Mouse (Mus musculus) testis, postnatal 10 days (tissue): ENCODE measurements around the gene Tvp23b.

Experiments
- DNase-seq: peaks from one replicate; pipeline ENCODE4 v3.0.0; 2021; ENCODE audit warnings: low spot score

The Tvp23b gene

GRCm38 (mm10) chr11:62879220-62880048 is at the start of gene Tvp23b:
Gene Tvp23b (plus strand): TSS chr11:62879455.
- peak; percentile 100 for DNase-seq

DNA sequence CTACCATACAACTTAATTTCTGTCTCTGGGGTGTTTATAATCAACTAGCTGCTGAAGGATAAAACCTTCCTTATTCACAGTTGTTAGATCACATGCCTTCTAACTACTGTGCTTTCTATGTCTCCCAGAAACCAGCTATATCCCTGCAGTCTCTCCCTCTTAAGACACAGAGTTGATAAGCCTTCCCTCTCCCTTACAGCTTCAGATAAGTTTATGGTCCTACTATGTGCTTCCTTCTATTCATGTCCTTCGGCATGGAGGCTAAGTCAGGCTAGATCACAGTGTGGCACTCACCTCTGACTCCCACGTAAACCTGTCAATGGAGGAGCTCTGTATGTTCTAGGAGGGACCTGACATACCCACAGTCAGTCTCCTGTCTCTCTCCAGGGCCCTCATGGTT is 48.9 kb upstream of the Tvp23b start:
- no peak for DNase-seq

DNA sequence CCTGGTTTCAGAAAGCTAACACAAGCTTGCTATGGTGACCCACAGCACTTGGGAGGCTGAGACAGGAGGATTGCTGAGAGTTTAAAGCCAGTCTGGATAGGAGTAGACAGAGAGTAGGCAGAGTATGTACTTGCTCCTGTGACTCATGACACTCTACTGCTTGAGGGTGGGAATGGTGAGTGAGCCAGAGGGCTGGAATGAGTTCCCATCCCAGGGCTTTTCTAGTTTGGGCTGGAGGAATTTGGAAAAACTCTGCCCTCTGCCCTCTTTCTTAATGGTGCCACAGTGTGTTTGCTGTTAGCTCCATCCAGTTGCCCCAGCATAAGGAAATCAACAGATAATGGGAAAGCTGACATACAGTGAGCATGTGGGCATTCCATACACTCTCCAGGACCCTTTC is 47.3 kb upstream of the Tvp23b start:
- no peak for DNase-seq

DNA sequence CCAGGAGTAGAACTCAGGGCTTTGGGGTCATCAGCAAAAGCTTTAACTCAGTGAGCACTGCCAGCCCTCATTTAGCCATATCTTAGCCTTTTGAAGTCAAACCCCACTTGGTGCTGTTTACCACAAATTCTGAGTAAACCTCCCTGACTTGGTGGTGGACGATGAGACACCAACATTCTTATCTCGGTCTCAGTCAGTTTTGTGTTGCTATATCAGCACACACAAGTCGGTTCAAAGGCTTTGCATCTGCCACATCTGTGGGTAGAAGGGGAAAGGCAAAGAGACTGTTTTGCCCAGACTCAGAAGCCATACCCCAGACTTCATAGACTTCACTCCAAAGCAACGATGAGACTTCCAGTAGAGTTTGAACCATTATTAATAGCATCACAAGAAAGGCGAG is 34.7 kb upstream of the Tvp23b start:
- no peak for DNase-seq

GRCm38 (mm10) chr11:62845730-62846129 is 33.5 kb upstream of the Tvp23b start:
- no peak for DNase-seq

DNA sequence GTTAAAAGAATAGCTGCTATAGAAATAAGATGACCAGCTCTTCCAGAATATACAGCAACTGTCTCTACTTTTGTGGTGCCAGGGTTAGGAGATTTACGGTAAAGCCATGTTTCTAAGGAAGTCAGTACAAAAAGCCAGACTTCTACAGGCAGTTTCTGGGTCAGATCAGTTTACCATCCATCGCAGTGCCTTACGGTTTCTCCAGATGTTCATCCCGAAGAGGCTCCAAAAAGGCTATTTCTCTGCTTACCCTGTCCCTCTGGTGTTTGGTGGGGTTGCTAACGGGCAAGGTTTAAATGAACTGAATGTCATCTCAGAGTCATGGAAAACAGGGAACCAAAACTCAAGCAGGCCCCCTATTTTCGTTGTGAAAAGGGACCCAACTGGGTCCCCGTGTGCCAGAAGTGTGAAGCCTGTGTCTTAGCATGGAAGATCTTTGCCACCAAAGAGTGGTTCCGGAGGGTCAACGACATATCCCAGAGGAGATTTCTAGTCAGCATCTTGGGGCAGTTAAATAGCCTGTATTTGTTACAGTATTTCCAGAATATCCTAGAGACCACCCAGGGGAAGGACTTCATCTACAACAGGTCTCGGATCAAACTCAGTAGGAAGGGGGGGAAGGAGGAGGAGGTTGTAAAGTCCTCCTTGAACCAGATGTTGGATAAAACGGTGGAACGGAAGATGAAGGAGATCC is 32.1 kb upstream of the Tvp23b start, which contains the start of gene Fbxw10:
TSS of gene Fbxw10 (plus strand) at position 109 of the 694 bp plus-strand sequence.
- no peak for DNase-seq

DNA sequence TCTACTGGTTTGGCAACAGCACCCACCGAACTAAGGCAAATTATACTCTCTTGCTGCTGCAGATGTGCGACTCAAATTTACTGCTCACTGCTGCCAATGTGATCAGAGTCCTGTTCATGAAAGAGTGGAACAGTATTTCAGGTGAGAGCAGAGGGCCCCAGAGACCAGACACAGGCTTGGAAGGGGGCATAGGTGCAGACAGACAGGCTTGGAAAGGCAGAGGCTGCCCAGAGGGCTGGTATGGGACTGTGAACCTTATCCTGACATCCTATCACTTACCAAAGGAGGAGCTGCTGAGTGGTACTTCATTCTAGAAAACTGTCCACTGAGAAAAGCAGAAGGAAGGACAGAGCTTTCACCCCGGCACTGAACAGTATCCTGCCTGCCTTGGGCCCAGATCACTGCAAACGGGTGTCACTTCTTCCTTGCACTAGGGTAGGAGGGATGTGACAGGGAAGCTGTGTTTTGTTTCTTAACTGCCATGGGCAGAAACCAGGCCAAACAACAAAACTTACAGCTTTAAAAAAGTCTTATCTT is 31.5 kb upstream of the Tvp23b start:
- DNase-seq, result no peak

DNA sequence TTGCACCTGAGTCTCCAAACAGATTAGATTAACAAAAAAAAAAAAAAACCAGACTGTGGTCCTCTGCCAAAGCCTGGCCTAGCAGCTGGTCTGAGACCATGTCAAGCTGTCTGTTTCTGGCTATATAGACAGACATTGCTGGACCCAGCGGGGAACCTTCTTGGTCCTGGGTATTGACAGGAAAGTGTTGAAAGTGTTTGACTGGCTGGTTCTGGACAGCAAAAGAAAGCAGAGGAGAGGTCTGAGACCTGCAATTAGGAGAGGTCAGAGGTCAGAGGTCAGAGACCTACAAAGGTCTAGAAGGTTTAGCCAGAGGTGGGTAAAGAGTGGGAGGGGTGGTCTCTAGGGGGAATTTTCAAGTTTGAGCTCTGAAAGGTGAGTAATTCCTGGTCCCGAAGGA is 31.0 kb upstream of the Tvp23b start:
- DNase-seq, result no peak

DNA sequence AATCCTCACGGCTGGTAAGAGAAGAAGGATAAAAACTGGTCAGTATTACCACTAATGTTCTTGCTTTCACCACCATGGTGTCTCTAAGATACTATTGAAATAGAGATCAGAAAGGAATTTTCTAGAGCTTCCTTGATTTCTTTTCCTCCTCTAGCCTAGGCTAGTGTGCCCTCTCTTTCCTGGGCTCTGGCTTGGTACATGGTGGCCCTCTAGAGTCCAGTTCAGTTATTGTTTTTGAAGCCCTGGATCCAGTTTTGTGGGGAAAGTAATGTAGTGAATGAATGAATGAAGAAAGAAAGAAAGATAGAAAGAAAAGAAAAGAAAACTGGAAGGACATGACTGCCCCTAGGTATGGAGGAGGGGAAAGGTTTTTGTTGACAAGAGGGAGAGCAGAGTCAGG is 28.1 kb upstream of the Tvp23b start:
- no peak for DNase-seq

GRCm38 (mm10) chr11:62853334-62853733 is 25.9 kb upstream of the Tvp23b start:
- no peak for DNase-seq

GRCm38 (mm10) chr11:62865562-62865961 is 13.7 kb upstream of the Tvp23b start:
- no peak for DNase-seq

DNA sequence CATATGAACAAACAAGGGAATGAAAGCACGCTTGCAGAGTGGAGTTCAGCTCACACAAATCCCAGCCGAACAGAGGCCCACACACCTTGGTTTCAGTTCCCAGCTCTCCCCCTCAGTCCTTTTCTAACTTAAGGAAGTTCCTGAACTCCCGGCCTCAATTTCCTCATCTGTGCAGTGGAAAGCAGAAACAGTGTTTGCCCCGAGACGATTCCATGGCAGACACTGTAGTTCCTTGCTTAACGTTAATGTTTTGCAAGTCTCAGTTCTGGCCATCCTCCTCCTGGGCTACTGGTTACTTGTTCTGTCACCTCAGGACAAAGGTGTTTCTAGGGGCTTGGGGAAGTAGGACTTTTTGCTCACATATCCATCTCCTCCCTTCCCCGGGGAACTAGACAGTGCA is 12.6 kb upstream of the Tvp23b start:
- no peak for DNase-seq

DNA sequence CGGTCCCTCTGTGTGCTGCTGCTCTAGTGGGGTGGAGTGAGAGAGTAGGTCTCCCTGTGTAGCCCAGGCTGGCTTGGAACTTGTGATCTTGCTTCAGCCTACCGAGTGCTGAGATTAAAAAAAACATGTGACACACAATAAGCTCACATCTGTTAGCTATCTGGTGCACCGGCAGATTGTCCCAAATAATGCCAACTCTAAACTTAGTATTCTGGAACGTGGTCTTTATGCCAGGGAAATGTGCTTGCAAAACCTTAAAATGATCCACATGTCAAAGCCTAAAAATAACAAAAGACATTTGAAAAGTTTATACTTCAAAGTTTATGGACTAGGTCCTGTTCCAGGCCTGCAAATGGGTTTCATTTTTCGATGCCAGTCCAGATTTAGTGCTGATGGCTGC is 10.1 kb upstream of the Tvp23b start:
- DNase-seq, result no peak

DNA sequence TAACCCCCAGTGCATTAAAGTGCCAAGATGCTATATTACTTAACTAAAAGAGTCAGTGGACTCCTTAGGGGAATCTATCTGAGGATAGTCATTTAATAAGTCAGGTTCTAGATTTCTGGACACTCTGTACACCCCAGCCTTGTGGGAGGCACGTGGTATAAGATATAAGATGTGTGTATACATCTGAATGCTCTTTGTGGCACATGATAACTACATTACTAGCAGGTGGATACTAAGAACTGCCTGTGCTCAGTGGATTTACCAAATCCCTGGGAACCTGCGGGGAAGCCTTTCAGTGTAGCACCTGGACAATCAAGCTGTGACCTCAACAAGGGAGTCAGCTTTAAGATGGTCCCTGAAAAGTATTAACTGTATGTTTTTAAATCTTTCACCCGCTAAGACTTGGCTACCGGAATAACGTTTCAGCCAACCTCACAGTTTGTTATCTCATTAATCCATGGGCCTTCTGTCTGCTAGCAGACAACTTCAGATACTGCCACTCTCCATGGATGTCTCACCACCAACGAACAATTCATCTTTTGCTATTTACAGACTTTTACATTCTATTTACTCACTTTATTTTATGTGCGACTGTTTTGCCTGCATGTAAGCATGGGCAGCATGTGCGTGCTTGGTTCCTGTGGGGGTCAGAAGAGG is 9.4 kb upstream of the Tvp23b start:
- DNase-seq, result no peak

DNA sequence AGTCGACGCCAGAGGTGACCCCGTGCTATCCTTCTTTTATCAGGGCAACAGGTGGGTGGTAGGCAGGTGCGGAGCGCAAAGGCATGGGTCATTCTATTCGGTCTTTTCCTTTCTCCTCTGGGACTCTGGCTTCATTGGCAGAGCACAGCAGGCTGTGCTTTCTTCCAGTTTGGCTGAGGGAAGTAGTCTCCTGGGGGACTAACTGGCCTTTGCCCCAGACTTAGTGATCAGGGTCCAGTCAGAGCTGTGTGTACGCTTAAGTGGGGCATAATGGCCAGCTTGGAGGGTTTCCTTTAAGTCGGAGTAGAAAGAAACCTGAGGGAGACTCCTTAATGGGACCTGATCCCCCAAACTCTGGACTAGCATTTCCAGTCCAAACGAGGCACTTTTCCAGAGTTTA is 5.8 kb upstream of the Tvp23b start:
- no peak for DNase-seq

DNA sequence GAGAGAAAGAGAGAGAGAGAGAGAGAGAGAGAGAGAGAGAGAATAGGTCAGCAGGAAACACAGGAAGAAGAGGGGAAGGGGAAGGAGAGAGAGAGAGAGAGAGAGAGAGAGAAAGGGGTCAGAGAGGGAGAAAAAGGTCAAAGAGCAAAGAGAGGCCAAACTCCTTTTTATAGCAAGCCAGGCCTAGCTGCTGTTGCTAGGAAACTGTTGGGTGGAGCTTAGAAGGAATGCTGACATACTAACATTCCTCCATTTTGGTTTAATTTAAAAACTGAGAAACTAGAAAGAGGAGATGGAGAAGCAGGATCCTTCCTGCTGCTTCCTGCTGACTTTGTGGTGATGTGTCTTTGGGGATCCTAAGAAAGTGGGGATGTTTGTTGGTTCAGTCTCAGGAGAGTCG is 3.6 kb upstream of the Tvp23b start:
- DNase-seq, result no peak

- no peak for DNase-seq
Measured at GRCm38 (mm10) chr11:62876445-62876844, 2.8 kb upstream of the Tvp23b start.

DNA sequence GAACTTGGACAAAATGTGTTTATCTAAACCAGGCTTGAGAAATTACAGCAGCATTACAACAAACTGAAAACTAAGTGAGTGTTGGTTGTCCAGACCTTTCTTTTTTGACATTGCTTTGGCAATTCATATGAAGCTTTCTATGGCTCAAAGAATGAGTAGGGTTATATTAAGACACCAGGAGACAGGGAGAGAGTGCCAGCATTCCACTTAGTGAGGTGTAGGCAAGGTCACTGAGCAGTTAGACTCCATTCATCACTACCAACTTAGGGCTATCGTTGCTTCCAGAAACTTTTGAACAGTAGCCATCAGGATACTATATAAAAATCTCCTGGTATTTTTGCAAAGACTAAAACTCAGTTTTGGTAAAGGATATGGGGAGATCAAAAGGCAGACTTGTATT is 1.9 kb upstream of the Tvp23b start:
- DNase-seq, result no peak

GRCm38 (mm10) chr11:62878728-62879127 is 527 bp upstream of the Tvp23b start:
- DNase-seq, result no peak

DNA sequence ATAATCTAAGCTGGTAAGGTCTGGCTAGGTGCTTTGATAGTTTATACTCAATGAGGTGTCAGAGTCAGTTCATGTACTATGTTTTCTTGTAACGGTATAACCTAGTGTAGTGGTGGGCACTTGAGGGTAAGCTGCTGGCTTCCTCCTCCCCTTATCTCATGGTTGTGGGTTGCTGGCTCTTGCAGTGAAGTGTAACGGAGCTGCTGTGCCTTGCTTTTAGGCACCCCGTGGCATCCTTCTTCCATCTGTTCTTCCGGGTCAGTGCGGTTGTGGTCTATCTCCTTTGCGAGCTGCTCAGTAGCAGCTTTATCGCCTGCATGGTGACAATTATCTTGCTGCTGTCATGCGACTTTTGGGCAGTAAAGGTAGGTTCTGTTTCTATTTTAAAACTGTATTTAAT is 4.2 kb downstream of the Tvp23b start:
- no peak for DNase-seq

DNA sequence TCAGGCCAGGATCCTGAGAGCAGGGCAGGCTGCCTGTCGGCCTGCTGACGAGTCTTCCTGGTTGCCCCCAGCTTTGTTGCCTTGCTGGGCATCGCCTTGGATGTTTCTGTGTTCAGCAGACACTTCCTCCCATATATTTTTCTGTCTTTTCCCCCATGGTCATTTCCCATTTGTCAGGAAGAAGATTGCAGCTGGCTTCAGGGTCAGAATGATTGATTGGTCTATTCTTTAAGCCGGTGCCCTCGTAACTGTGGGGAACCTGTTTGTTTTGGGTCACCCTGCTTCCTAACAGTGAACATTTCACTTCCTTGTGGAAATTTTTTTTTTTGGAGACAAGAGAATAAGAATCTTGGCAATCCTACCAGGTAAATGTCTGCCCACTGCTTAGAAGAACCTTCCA is 6.1 kb downstream of the Tvp23b start:
- no peak for DNase-seq

DNA sequence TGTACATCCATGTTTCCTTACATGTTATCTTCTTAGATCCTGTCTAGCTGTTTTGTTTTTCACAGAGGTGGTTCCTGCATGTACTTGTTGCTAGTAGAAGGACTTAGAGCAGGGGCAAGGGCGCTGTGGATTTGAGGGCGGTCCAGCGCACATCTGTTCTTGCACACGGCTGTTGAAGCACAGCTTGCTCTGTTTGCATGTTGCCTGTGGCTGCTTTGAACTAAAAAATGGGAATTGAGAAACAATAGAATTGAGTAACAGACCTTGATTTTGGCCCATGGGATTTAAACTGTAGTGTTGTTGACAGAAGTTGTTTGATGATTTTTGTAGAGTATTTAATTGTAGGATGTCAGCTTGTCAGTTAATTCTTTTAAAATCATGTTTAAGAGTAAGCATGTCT is 11.5 kb downstream of the Tvp23b start:
- DNase-seq, result no peak

GRCm38 (mm10) chr11:62891763-62892162 is 12.5 kb downstream of the Tvp23b start:
- DNase-seq, result no peak
